Mouse (Mus musculus) lung, adult 18-20 months (tissue): ENCODE results near the gene Fggy.
A peak's percentile ranks its signal among the peaks of the same experiment; 100 is the strongest.

Experiments
- DNase-seq, 2 experiments: peaks; one replicate each; pipeline ENCODE4 v3.0.0; 2022; ENCODE audit warnings: mixed read lengths in 2 of 2

Gene Fggy

DNA sequence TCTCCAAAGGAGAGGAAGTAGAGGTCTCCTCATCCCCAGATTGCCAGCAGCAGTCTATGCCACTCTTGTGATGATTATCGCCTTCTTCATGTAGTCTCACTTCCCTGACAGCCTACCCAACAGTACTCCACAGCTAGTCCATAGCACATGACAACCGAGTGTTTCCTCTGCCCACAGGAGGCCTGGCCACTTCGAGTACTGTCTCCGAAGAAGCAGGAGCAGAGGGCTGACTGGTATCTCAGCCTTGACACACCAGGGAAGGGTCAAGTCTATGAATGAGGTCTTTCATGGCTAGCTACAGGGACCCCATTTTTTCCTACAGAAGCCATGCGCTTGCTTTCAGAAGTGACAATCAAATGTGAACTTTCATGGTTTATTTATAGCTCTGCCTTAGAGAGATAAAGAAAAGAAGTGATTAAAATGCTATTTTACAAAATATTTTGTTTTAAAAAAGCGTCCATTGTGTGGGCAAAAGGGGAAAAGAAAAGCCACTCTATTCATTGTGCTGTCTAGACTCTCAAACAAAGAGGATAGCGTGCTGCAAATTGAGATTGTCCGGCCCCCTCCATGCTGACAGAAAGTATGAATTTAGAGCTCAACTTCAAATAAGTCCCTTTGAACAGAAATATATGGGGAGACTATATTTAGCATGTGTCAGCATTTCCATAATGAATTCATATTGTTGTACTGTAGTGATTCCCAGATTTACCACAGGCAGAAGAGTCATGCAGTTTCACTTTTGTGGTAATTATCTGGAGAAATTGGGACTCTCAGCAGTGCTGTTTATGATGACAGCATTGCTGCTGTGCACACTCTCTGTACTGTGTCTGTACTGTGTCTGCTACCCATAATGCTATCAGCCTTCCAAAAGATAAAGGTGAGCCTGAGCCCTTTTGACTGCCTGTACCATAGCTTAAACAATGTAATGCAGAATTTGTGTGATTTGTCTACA, 358.6 kb downstream of the Fggy start:
- DNase-seq: no peak

DNA sequence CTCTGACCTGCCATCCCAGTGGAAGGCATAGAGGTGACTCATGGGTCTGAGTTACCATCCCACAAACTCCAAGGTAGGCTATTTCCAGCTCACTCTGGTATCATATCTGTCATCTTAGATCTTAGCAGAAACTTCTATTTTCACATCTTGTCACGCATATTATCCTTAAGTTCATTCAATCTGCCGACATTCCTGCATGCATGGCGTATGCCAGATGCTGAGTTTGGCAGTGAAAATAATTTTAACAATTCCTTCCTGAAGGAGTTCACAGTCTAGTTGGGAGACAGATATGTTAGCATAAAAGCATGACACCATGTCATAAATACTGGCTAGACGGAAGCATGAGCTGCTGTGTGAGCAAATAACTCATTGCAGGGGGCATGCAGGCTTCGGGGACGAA, 360.4 kb downstream of the Fggy start:
- DNase-seq: no peak

DNA sequence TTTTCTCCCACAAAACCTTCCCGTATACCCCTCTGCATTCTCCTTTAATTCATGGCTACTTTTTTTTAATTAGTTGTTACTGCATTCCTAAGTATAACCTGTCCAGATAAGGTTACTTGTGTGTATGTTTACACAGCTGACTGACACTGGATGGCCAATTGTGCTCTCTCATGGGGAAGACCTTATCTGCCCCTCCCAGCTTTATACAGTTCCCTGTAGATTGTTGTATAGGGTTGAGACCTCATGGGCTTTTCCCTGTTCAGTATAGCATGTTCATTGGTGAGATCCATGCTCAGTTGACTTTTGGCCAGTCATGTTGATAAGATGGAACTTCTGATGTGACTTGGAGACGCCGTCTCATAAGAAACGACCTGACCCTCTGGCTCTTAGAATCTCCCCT, 363.1 kb downstream of the Fggy start:
- no peak for DNase-seq

DNA sequence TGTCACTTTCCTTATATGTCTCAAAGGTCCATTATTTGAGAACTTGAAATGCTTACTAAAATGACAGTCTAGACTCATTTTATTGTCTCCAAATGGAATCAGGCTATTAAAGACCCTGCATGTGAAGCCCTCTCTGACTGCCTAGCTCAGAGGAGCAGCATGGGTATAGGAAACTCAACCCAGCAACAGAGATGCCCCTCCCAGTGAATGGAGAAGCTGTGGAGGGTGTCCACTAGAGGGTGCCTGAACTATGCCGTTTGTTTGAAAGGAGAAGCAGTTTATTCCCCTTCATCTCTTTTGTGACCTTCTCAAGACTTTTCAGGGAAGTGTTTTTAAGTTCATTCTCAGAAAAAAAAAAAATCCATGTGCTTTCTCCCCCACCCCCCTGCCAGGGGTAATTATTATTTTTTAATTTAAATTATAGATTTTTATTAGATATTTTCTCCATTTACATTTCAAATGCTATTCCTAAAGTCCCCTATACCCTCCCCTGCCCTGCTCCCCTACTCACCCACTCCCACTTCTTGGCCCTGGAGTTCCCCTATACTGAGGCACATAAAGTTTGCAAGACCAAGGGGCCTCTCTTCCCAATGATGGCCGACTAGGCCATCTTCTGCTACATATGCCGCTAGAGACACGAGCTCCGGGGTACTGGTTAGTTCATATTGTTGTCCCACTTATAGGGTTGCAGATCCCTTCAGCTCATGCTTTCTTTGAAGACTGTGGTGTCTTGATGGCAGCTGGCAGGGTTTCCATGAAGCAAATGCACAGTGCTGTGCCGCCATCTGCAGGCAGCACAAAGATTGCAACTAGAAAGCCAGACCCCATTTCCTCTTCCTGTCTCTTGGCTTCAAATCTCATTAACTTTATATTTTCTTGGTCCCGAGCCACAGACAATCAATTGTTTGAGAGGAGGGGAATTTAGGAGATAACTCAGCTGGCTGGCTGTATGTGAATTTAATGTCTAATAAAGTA, 367.2 kb downstream of the Fggy start:
- DNase-seq: peak; percentile 52 to 56

DNA sequence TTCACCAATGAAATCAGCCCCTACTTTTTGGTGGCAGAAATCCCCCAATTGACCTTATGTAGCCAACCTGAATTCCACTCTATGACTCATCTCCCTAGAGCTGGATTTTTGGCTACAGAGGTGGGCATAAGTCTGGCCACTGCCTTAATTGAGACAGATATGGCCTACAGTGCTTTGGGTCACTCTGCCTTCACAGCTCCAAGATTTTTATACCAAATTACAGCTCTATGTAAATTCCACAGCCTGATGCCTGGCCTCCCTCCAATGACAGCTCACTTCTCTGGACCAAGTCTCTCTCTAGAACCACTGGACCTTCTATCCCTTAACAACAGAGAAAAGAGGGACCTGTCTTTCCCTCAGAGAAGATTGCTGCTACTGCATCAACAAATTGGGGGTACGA, 371.5 kb downstream of the Fggy start:
- no peak for DNase-seq

DNA sequence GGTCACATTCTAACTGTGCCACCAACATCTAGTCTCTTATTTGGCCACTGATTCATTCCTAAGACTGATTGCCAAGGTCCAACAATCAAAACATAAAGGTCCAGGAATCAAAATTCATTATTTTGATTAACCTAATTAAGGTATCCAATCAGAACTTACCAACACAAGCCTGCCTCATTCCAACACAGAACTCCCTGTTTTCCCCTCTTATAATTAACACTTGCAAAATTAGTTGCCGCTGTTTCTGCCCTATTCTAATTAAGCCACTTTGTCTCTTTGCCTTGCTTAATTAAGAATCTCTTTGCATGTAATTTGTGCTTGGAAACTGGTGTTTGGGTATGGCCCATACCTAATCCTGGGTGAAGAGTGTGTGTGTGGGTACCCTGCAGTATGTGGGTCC, 372.6 kb downstream of the Fggy start:
- no peak for DNase-seq

DNA sequence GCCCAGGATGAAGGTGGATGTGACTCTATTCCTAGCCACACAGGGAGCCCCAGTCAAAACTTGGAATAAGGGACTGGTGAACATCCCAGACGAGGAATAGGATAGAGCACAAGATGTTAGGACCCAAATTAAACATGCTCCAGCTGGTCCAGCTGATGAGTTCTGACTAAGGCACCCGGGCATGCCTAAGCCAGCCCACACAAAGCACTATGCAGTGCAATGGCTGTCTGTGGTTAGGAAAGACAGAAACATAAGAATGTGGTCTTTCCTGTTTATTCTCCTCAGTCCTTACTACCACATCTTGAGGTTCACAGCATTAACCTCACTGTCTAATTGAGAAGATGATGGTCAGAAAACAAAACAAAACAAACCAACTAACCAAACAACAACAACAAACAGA, 374.0 kb downstream of the Fggy start:
- DNase-seq: no peak

DNA sequence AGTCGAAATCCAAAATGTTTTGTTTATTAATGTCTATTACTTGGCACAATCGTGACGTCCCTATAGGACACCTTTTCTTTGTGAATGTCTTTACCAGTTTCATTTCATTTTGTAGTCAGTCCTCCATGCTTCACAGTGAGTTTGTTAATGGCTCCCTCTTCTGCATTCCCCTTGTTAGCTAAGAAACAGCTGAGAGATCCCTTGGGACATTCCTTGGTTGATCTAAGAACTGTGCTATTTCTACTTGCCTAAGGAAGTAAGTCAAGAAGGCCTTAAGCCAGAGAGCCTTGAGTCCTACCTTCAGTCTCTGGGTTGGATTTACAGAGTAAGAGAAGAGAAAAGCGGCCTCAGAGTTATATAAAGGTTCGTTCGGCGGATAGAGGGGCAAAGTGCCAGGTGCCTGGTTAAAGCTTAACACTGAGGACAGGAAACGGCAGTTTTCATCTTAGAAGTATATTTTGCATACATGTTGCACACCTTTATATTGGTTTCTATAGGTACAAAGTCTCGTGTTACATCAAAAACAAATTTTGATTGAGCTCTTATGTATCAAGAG, 376.6 kb downstream of the Fggy start:
- DNase-seq: no peak

DNA sequence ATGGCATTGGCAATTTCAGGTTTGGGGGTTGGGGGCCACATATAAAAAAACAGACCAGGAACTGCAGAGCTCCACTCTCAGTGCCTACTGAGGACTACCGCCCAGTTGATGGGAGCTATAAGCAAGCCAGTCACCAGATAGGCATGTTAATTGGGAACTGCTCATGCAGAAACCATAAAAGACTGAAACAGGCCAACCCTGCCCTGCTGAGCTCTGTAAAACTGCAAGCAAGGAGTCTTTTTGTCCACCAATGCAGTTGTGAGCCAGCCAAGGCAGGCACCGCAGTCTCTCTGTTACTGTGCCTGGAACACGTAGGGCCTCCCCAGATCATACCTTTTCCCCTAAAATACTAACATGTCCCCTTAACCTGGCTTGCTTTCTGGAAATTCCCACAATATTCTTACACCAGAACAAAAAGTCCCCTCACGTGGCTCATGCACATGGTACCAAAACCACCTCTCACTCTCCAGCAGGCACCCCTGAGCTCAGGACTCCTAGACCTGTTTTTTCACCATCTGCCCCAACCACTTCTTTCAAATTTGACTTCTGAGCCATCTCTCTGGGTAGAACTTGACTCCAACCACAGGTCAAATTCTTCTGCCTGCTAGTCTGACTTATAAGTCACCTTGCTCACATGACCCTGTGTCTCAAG, 377.2 kb downstream of the Fggy start:
- DNase-seq: no peak

DNA sequence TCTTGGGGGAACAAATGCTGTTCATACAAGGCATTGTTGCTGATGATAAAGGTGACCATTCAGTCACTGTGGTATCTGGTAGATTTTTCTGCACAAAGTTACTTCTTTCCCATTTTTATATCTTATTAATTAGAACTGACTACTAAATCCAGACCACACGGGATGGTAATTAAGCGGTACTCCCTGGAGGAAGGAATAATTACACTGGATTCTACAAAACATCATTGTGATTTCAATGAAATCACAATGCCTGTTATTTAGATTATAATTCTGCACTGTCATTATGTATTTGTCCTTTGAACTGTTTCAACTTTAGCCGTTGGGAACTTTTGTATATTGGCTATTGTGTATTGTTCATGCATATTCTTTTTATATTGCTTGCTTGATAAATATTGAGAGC, 381.4 kb downstream of the Fggy start:
- no peak for DNase-seq

DNA sequence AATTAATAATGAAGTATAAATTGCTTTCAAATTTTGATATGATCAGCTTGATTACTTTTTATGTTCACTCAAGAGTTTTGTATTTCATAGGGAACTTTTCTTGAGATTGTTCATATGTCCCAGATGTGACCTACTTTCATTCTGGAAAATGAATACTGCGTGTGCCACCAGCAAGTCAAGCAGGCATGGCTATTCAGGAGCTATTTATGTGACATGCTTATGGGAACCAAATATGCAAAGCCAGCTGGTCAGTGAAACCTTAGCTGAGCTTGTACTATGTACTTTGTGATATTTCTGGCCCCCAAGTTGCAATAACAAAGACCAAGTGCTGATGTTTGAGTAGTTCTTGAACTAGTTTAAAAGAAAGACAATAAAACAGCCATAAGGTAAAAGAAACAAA, 390.6 kb downstream of the Fggy start:
- no peak for DNase-seq

DNA sequence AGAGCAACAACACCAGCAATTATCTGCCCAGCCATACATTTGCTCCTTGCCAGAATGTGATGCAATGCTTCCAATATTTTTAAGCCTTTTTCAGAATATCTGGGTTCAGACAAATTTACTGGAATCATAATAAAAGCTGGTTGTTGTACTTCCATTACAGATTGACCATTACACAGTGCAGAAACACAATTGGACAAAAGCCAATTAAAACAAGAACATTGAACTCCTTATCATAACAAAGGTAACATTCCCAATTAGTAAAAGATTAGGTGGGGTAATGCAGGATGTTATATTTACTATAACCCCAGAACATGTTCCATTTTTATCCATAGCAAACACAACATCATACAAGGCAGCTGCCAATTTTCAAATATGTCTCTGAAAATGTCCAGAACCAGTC, 396.0 kb downstream of the Fggy start:
- DNase-seq: no peak

DNA sequence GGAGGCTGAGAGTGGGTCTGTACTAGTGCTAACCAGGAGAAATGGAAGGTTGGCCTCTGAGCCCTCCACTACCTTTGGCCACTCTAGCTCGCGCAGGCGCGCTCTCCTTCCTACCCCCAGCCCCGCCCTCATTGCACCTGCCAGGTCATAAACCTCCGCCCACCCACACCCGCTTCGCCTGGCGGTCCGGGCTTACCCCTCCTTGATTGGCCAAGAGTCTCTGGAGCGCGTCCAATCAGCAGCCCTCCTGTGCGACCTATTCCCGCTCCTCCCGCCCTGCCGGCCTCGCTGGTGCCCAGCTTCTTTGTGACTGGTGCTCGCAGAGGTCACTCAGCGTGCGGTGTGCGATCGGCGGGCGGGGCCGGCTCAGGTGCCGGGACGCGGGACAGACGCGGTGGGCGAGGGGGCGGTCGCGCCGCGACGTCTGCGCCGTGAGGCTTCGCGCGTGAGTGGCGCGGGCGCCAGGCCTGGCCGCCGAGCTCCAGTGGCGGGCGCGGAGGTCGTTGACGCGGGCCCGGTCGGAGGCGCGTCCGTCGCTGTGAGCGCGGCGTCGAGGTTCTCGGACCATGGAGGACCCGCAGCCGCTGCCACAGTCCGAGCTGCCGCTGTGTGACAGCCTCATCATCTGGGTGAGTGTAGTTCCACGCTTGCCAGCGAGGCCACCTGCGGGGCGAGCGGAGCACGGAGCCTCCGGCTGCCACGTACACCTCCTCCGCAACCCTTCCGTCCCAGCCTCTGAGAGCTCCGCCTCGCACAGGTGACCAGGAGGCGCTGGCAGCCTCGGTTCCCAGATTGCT, 409.8 kb downstream of the Fggy start, which contains the start of gene Hook1:
Gene Hook1 (plus strand): TSS at position 313 of the 797 bp plus-strand sequence.
- DNase-seq: peak; percentile 97 to 98
